Mouse (Mus musculus): ENCODE data around the gene Fbxo45.

The Fbxo45 gene

DNA sequence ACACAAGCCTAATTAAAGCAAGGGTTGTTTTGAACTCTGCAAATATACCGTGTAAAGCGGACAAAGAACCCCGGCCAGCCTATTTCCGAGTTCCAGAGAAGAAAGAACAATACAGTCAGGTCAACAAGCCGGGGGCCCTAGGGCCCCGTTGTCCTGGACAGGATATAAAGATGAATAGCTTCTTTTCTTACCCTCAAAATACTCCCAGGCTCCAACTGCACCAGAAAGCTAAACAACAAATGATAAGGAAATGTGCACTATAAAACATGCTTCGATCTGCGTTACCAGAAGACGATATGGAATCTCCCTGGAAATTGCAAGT lies 46.0 kb downstream of the Fbxo45 start:
- DNase-seq = no peak

DNA sequence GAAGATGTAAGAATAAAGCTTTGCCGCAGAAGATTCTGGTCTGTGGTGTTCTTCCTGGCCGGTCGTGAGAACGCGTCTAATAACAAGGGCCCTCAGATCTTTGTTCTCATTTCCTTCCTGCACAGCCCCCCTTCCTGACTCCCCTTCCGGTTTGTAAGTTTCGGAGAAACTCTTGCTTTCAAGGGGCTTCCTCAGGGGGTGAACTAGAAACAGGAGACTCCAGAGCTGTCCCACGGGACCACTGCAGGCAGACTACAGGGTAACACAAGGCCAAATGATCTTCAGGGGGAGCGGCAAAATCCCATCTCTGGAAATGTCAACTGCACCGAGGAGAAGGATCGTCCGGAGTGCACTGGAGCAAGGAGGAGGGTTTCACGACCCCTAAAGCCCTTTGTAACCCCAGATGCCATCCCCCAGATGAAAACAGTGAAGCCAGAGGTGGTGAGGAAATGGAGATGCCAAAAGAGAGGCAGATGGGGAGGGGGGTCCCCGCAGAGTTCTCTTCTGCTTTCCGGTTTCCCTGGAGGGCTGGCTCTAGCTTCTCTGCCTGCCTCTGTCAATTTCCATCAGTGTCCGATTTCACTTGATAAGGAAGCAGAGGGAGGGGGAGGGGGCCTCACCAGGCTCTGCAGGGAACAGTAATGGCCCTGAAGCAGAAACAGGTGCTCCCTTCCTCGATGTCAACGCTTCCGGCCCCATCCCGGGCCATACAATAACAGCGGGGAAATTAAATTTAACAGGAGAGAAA lies 46.5 kb downstream of the Fbxo45 start:
- peak; percentile 76 for DNase-seq

DNA sequence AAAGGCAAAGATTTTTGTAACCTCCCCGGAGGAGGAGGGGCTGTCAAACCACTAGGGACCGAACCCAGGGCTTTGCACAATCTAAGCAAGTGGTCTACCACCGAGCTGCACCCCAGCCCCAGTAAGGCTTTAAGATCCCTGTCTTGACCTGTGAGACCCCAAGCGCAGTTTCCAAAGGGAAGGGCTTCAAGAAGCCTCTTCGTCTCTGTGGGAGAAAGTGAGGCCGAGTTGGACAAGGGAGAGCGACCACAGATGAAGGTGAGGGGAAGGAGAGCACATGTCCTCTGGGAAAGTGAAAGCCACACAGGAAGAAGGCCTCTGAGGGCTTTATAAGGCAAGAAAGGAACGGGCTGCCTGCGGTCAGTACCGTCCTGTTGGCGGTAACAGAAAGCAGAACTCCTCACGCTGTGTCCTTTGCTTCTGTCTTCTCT lies 56.9 kb downstream of the Fbxo45 start:
- DNase-seq = peak; percentile 17

DNA sequence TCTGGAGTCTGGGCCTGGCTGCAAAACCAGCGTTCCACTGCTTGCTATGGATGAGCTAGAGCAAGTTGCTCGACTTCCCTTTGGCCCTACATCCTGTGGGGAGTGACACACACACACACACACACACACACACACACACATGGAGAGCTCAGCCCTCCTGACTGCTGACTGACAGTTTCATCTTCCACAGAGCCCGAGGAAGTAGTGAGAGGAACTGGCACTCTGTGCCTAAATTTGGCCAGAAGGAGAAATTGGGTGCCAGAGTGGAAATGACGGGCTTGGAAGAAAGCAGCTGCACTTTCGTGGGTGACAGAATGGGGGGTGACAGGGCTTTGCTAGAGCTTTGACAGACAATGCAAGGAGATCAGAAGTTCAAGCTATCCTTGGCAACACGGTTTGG lies 57.8 kb downstream of the Fbxo45 start:
- DNase-seq = peak; percentile 57

DNA sequence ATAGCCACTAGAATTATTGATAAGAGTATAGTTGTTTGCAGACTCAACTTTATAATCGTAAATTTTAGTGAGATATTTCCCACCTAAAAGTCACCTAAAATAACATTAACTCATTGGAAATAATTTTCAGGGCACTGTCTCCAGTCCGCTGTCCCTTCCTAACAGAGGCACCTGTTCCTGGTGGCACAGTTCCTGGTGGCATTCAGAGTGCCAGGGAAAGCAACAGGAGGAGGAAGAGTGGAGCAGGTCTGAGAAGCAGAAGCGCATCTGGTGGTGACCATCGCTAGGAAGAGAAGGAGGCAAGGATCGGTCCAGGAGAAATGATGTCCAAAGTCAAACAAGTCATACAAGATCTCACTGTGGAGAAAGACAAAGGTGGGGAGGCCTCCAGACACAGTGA lies 60.9 kb downstream of the Fbxo45 start:
- no peak for DNase-seq
